Mouse (Mus musculus): ENCODE data around the gene Card19.

Gene Card19

GRCm38 (mm10) chr13:49190876-49191672, 24.8 kb downstream of the Card19 start:
- TF ChIP-seq GATA4 (IDR thresholded peaks at IDR 0.05; ENCODE audit: insufficient replicate concordance, low read length): no peak

DNA sequence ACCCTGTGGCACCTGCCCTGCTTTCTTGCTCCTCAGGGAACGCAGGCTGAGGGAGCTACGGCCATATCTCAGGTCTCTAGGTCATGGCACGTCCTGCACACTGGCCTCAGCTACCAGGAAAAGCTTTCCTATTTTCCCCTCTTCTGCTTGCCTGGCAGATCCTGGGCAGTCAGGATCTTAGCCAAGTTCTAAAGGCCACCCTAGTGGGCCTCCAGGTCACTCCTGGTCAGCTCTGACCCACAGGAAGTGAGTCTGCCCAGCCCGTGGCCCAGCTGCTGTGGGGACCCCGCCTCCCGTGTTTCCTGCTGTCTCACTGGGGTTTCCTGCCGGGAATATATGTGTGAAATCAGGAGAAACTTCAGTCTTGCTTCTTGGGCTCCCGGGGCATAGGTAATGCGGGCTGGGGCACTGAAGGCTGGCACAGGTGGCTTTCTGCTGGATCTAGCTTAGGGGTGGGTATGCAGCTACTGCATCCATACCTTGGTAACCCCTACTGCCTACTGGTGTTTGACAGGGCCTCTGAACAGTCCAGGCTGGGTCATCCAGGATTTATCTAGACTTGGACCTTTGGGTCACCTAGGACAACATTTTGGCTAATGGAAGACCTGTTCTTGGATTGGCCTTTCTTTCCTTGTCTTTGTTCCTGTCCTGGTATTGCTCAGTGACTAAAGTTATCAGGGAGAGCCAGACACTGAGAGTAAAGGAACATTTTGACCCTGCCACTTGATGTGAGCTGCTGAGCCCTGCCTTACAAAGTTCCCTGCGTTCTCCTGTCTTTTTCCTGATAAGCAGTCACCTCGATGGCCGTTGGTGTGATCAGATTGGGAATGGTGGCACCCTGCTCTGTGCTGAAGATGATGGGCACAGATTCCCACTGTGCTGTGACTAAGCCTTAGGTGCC, 25.6 kb downstream of the Card19 start:
- TF ChIP-seq GATA4 (IDR thresholded peaks at IDR 0.05; ENCODE audit: insufficient replicate concordance, low read length): peak; percentile 76; the same call in 1 of the 2 replicates

- TF ChIP-seq GATA4 (IDR thresholded peaks at IDR 0.05; ENCODE audit: insufficient replicate concordance, low read length): no peak
Observed at GRCm38 (mm10) chr13:49188966-49189360, 26.9 kb downstream of the Card19 start.

GRCm38 (mm10) chr13:49188219-49188965, 27.4 kb downstream of the Card19 start:
- TF ChIP-seq GATA4 (IDR thresholded peaks at IDR 0.05; ENCODE audit: insufficient replicate concordance, low read length): no peak

DNA sequence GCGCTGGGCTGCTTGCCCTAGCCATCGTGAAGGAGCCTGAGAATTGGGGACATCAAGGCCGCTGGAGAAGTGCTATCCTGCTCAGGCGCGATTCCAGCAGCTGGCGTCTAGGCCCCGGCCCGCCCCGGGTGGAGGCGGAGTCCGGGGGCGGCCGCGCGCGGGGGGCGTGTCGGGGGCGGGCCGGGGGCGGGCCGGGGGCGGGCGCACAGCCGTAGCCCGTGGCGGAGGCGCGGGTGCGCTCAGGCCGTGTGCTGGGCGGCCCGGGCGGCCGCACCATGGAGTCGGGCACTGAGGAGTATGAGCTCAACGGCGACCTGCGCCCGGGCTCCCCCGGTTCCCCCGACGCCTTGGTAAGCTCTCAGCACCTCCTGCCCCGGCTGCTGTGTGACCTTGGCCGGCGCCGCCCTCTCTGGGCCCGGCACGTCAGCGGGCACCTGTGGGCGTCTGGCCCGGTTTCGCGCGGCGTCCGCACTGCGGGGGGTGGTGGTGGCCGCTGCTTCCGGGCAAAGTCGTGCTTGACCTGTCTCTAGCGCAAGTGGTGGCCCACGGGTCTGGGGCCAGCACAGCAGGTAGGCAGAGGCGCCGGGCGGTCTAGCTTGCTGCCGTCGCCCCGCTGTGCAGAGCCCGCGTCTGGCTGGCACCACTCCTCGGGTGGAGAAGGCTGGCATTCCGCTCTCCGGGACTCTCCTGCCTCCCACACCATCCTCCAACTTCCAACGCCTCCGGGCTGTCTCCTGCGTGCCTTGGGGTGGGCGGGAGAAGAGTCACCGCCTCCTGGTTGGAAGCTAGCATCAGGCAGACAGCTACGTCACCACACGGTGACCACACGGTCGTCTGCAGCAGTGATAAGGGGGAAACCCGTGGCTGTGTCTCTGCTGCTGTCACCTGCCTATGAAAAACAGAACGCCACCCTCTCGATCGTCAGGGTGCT, 28.3 kb downstream of the Card19 start, which contains the start of gene Ninj1:
Gene Ninj1 (plus strand): TSS at position 198 of the 931 bp plus-strand sequence.
- TF ChIP-seq GATA4 (IDR thresholded peaks at IDR 0.05; ENCODE audit: insufficient replicate concordance, low read length): peak; percentile 87; the same call in 1 of the 2 replicates

- no peak for TF ChIP-seq GATA4 (IDR thresholded peaks at IDR 0.05; ENCODE audit: insufficient replicate concordance, low read length)
Observed at GRCm38 (mm10) chr13:49186798-49187287, 29.0 kb downstream of the Card19 start.

DNA sequence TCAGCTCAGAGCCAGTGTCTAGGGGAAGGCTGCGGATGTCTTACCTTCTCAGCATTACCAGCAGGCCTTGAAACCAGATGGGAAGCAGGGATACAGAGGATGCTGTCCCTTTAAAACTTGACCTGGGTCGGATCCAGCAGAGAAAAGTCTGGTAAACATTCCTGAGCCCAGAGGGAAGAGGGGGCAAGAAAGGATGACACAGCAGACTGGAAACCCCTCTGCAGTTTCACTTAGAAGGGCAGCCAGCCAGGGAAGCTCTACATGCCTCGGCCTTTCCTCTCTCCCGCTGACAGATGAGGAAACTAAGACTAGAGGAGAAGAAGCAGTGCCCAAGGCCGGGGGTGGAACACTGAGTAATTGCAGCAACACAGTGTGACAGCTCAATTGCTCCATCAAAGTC, 32.2 kb downstream of the Card19 start:
- no peak for TF ChIP-seq GATA4 (IDR thresholded peaks at IDR 0.05; ENCODE audit: insufficient replicate concordance, low read length)

DNA sequence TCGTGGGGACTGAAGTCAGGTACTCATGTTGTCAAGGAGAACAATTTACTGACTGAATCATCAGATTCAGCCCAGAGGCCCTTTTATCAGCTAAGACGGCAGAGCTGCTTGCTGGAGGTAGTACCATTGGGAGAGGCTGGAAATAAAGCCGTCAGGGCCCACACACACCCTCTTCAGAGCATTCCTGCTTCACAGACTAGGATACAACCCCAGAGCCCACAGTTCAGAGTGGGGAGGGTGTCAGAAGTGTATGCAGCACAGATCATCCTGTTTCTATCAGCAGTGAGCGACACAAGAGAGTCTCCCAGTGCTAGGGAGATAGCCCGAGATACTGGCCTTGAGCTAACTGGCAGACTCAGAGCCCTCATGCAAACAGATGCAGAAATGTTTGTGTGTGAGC, 32.7 kb downstream of the Card19 start:
- no peak for TF ChIP-seq GATA4 (IDR thresholded peaks at IDR 0.05; ENCODE audit: insufficient replicate concordance, low read length)

DNA sequence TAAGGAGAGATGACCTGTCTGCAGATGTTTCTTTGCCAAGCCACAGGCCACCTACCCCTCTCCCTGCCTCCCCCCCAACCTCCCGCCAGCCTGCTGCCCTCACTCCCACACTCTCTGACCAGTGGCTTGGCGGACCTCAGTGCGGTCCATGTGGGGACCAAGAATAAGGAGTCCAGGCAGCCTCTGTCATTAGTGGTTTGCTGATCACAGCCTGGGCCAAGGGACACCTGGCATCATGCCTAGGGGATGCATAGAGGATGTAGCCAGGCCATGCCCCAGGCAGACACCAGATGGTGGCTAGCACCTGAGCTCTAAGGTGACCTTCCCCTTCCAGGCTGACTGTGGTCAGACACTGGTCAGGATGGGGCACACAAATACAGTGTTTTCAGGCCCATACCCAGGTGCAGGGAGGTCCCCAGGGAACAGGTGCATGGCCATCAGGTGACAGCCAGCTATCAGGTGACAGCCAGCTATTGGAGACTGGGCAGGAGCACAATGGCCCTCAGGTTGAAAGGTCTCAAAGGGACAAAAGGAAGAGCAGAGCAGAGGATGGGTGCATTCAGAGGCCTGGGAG, 34.3 kb downstream of the Card19 start:
- TF ChIP-seq GATA4 (IDR thresholded peaks at IDR 0.05; ENCODE audit: insufficient replicate concordance, low read length): no peak

GRCm38 (mm10) chr13:49180691-49181090, 35.1 kb downstream of the Card19 start:
- no peak for TF ChIP-seq GATA4 (IDR thresholded peaks at IDR 0.05; ENCODE audit: insufficient replicate concordance, low read length)

- no peak for TF ChIP-seq GATA4 (IDR thresholded peaks at IDR 0.05; ENCODE audit: insufficient replicate concordance, low read length)
Observed at GRCm38 (mm10) chr13:49180274-49180673, 35.6 kb downstream of the Card19 start.

DNA sequence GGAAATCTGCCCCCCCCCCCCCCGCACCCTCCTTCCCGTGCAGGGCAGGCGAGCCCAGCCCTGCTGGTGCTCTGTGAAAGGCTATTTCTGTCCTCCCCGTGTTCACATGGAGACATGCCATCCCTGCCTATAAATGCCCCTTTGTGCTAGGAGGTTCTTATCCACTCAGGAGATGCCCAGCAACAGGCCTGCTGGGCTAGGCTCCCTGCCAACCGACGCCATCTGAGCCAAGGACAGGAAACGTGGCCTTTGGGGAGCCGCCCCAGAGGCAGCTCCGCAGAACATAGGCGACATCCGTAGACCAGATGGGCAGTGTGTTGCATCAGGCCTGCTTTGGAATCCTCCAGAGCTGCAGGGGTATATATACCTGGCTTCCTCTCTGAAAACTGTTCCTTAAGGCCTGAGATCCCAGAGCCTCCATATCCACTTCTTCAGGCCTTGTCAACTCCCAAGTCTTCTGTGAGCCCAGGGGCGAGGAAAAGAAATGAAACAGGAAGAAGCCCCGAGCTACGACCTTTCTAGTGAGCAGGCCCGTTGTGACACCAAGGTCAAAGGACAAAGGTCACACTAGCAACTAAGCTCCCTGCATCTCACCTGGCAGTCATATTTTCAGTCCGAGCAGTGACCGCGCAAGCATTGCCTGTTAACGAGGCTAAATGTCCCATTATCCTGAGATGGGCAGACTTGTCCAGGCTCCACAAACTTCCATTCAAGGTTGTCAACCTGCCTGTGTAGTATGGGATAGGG, 36.8 kb downstream of the Card19 start:
- no peak for TF ChIP-seq GATA4 (IDR thresholded peaks at IDR 0.05; ENCODE audit: insufficient replicate concordance, low read length)

DNA sequence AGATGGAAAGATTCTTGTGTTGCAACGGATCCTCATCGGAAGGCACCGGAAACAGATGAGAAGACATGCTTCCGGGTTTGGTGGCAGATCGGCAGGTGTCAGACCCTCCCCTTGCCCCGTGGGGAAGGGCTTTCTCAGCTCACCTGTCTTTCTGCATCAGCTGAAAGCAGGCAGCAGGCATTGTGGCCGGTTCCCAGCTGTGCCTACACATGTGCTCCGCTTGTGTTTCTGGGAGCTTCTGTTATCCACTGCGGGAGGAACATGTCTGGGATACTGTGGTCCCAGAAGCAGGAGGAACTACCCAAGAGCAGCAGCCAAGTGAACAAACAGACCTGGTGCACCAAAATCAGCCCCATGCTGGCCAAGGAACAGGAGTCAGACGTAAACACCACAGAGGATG, 40.3 kb downstream of the Card19 start:
- TF ChIP-seq GATA4 (IDR thresholded peaks at IDR 0.05; ENCODE audit: insufficient replicate concordance, low read length): no peak

Measured in liver, adult (tissue).